Mouse (Mus musculus) frontal cortex, adult 2 months (tissue): Measurements from ENCODE around the gene Cnep1r1. TPM values are rescaled to one million over a fixed set of nuclear protein-coding genes. Genes with fewer than 3 reads are reported as not detected.

Experiments
- DNase-seq, 2 experiments: peaks; one replicate each; pipeline ENCODE4 v3.0.0; 2022; ENCODE audit warnings: low spot score in 1 of 2; ENCODE audit errors: extremely low spot score in 1 of 2
- polyA plus RNA-seq: library from polyadenylated mRNA; depleted of rRNA; stranded (reverse); fragments of >200 nt; gene quantifications from 2 replicates; pipeline ENCODE4 v1.2.3, GENCODE M21; 2012; rRNA removed

Cnep1r1 gene
- polyA plus RNA-seq, 1 experiment, result 42.9 TPM

DNA sequence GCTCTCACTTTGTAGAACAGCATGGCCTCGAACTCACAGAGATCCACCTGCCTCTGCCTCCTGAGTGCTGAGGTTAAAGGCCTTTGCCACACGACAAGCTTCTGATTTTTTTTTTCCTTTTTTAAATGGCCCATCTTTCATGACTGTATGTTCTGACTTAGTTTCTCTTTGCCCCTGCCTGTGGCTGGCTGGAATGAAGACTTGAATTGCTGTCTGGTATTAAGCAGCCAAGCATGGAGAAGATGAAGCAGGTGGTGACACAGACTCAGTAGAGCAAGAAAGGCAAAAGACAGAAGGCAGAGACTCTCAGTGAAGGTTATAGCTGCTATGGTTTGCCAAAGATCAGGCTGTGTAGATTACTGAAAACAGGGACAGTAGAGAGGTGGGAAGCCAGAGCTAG, 64.6 kb downstream of the Cnep1r1 start:
- no peak for DNase-seq

Other genes with a start within 250 kb of the Cnep1r1 start
- 21.3 and 31.1 TPM in 2 replicates for gene Zfp423, start 159.2 kb upstream of the Cnep1r1 start, polyA plus RNA-seq
- 35.7 and 35.9 TPM in 2 replicates for gene Heatr3, start 19.1 kb downstream of the Cnep1r1 start, polyA plus RNA-seq
- gene Tent4b, start 80.4 kb downstream of the Cnep1r1 start, polyA plus RNA-seq, result 30.9 and 31.2 TPM in 2 replicates
- gene Adcy7, start 153.6 kb downstream of the Cnep1r1 start, polyA plus RNA-seq, result 2.5 and 3.4 TPM in 2 replicates
- gene Brd7, start 243.4 kb downstream of the Cnep1r1 start, polyA plus RNA-seq, result 54.5 and 66.0 TPM in 2 replicates